Mouse (Mus musculus) hindbrain, embryonic 12.5 days (tissue): ENCODE measurements at regions not wholly inside any gene's neighbourhood (a gene's known extent, or its start where the extent isn't known, plus 50 kb on each side); places are given as distances from the start of the nearest gene placed in this dataset.
"Not testable (repeated sequence)": the region's sequence is repeated elsewhere in the genome, so short reads cannot be mapped to it uniquely, and the experiment has no call there.

ENCODE experiments used
- ATAC-seq: fragments of 200-750 bp; cut with Nextera tagmentation; 2 replicates; pipeline ENCODE4 v1.8.0; 2017; ENCODE audit warnings: moderate TSS enrichment; ENCODE audit not compliant: low FRiP score
- H3K27ac ChIP-seq: fragments of 300-500 bp; sonication (generic); 2 replicates; pipeline ENCODE4 v1.5.1; 2016; ENCODE audit warnings: mild to moderate bottlenecking
- H3K27me3 ChIP-seq: fragments of 300-500 bp; sonication (generic); 2 replicates; pipeline ENCODE4 v1.6.1; 2016; ENCODE audit warnings: mild to moderate bottlenecking
- H3K36me3 ChIP-seq: fragments of 300-500 bp; sonication (generic); 2 replicates; pipeline ENCODE4 v1.6.1; 2016; ENCODE audit warnings: mild to moderate bottlenecking
- H3K4me1 ChIP-seq: fragments of 300-500 bp; sonication (generic); 2 replicates; pipeline ENCODE4 v1.6.1; 2016
- H3K4me2 ChIP-seq: fragments of 300-500 bp; sonication (generic); replicated peaks from 2 replicates; pipeline ENCODE4 v1.6.1; 2016; ENCODE audit warnings: mild to moderate bottlenecking
- H3K4me3 ChIP-seq: fragments of 300-500 bp; sonication (generic); 2 replicates; pipeline ENCODE4 v1.5.1; 2016; ENCODE audit warnings: mild to moderate bottlenecking
- H3K9ac ChIP-seq: fragments of 300-500 bp; sonication (generic); 2 replicates; pipeline ENCODE4 v1.6.1; 2016; ENCODE audit warnings: mild to moderate bottlenecking, moderate library complexity
- H3K9me3 ChIP-seq: fragments of 300-500 bp; sonication (generic); replicated peaks from 2 replicates; pipeline ENCODE4 v1.6.1; 2016; ENCODE audit warnings: mild to moderate bottlenecking
- WGBS: fragments of 180-500 bp; shearing (Covaris S2); methylation state at CpG from one replicate; pipeline ENCODE4 v1.1.7; 2016; 5-methylcytosine and 5-hydroxymethylcytosine counted together

DNA sequence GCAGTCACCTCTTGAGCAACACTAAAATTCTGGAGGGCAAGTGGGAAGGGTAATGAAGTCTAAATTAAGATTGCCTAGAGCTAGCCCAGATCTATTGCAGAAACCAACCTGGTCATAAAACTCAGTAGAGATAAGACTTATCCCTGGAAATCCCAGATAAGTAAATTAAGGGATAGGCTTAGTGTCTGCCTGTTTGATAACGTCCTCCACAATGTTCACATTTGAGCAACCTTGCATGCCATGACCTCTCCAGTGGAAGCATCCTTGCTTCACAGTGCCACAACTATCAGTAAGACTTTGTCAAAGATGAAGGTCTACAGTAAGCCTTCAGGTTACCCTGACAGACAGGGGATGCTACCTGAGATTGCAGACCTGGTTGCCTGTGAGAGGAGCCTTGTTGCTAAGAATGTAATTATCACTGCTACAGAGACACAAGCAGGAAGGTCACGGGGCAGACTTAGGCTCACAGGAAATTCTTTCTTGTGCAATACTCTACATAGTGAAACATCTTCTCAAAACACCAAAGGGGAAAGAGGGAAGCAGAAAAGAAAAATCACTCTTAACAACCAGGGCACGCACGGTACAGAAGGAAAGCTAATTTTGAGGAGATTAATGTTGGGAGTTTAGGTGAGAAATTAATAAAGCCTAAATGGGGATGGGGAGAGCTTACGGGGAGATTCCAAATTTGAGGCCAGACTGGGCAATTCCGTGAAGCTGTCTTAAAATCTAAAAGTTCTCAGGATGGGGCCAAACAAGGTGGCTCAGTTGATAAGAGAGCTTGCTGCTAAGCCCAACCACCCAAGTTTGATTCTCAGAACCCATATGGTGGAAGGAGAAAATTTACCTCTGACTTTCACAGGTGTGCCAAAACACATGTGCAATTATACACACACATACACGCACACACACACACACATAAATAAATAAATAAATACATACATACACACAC is 56.9 kb upstream of the Prdm9 start:
- no peak for ATAC-seq
- Histone ChIP-seq H3K27me3 (no peaks in the 10 kb centered on the region), H3K27ac (no peak overlapping the region), H3K4me2 (no peak overlapping the region), H3K36me3 (no peaks in the 10 kb centered on the region), H3K9ac (no peak overlapping the region), H3K4me1 (no peaks in the 10 kb centered on the region), H3K9me3 (no peaks in the 10 kb centered on the region), H3K4me3 (no peak overlapping the region)
- WGBS = 87% methylated on average over 7 of the region's 7 CpGs

DNA sequence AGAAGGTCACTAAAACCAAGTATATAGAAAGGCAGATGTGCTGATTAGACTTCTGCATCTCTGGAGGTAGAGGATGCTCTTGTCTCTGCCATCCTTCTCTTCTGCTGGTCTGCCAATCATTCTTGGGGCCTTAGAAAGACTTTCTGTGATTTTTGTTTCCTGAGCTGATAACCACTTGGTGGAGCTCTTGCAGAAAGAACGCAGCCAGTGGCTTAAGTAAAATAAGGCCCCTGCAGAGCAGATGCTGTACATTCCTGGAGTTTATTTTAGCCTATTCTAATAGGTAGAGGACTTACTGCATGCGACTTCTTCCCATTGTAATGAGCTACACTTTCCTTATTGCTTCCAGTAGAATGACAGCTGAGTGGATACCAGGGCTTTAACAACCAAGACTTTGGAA is 58.8 kb upstream of the Prdm9 start:
- ATAC-seq = no peak
- H3K27ac ChIP-seq = no peak overlapping the region
- WGBS = 9% methylated on average over 2 of the region's 2 CpGs
- H3K36me3 ChIP-seq = no peaks in the 10 kb centered on the region
- H3K4me2 ChIP-seq = no peak overlapping the region
- no peaks in the 10 kb centered on the region for H3K27me3 ChIP-seq
- H3K9ac ChIP-seq = no peak overlapping the region
- no peak overlapping the region for H3K4me3 ChIP-seq
- H3K4me1 ChIP-seq = no peaks in the 10 kb centered on the region
- no peaks in the 10 kb centered on the region for H3K9me3 ChIP-seq

- Histone ChIP-seq H3K36me3 (no peaks in the 10 kb centered on the region), H3K9me3 (0 out of 2 replicates have a peak, but pooled peaks cover 9% of the 10 kb centered on the region), H3K4me1 (no peaks in the 10 kb centered on the region), H3K4me3 (no peak overlapping the region), H3K4me2 (no peak overlapping the region), H3K9ac (no peak overlapping the region), H3K27ac (no peak overlapping the region), H3K27me3 (no peaks in the 10 kb centered on the region)
- 76% methylated on average over 5 of the region's 5 CpGs for WGBS
- no peak for ATAC-seq
Observed at GRCm38 (mm10) chr17:15630792-15631191, 66.6 kb upstream of the Prdm9 start.

- no peaks in the 10 kb centered on the region for H3K36me3 ChIP-seq
- H3K4me1 ChIP-seq = no peaks in the 10 kb centered on the region
- WGBS = 20% methylated on average over 11 of the region's 11 CpGs
- ATAC-seq = no peak
- H3K27me3 ChIP-seq = no peaks in the 10 kb centered on the region
- no peak overlapping the region for H3K9ac ChIP-seq
- no peak overlapping the region for H3K27ac ChIP-seq
- H3K4me2 ChIP-seq = peak overlapping the region; percentile 36
- 0 out of 2 replicates have a peak, but pooled peaks cover 9% of the 10 kb centered on the region for H3K9me3 ChIP-seq
- H3K4me3 ChIP-seq = no peak overlapping the region
Observed at GRCm38 (mm10) chr17:15631626-15632025, 67.5 kb upstream of the Prdm9 start.

- no peak overlapping the region for H3K27ac ChIP-seq
- H3K4me2 ChIP-seq = peak overlapping the region; percentile 36; the same call in 1 of the 2 replicates
- no peaks in the 10 kb centered on the region for H3K27me3 ChIP-seq
- WGBS = 43% methylated on average over 1 of the region's 1 CpGs
- no peaks in the 10 kb centered on the region for H3K4me1 ChIP-seq
- H3K36me3 ChIP-seq = no peaks in the 10 kb centered on the region
- H3K9ac ChIP-seq = no peak overlapping the region
- H3K4me3 ChIP-seq = no peak overlapping the region
- ATAC-seq = no peak
- 0 out of 2 replicates have a peak, but pooled peaks cover 9% of the 10 kb centered on the region for H3K9me3 ChIP-seq
Observed at GRCm38 (mm10) chr17:15632090-15632489, 67.9 kb upstream of the Prdm9 start.

GRCm38 (mm10) chr17:15639111-15639865 is 65.5 kb upstream of the Chd1 start:
- 71% methylated on average over 12 of the region's 12 CpGs for WGBS
- H3K4me3 ChIP-seq, H3K27me3 ChIP-seq, H3K9me3 ChIP-seq, ATAC-seq, H3K4me1 ChIP-seq, H3K36me3 ChIP-seq, H3K9ac ChIP-seq, H3K4me2 ChIP-seq, H3K27ac ChIP-seq: not testable (repeated sequence)

DNA sequence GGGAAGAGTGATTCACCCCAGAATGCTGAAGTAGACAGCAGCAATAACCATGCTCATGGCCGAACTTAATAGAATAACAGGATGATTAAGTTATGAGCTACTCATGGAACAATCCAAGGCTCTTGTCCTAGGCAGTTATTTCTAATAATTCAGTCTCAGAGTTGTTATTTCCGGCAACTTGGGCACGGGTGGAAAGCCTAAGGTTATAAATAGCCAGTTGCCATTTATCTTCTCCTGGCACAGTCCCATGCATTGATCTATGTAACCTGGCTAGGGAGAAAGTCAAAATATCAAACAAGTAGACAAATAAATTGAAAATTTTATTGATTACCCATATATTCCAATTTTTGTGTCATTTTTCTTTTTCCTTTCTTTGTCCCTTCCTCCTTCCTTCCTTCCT is 64.0 kb upstream of the Chd1 start:
- ATAC-seq = no peak
- Histone ChIP-seq H3K9me3 (no peaks in the 10 kb centered on the region), H3K4me1 (no peaks in the 10 kb centered on the region), H3K36me3 (no peaks in the 10 kb centered on the region), H3K9ac (no peak overlapping the region), H3K27me3 (no peaks in the 10 kb centered on the region), H3K4me3 (no peak overlapping the region), H3K4me2 (no peak overlapping the region), H3K27ac (no peak overlapping the region)
- whole genome bisulfite sequencing = 90% methylated on average over 3 of the region's 3 CpGs

GRCm38 (mm10) chr17:15641764-15642163 is 63.0 kb upstream of the Chd1 start:
- H3K4me3 ChIP-seq = no peak overlapping the region
- H3K4me1 ChIP-seq = no peaks in the 10 kb centered on the region
- no peak overlapping the region for H3K27ac ChIP-seq
- no peak for ATAC-seq
- no peak overlapping the region for H3K9ac ChIP-seq
- no peak overlapping the region for H3K4me2 ChIP-seq
- WGBS = 83% methylated on average over 3 of the region's 3 CpGs
- H3K9me3 ChIP-seq = no peaks in the 10 kb centered on the region
- no peaks in the 10 kb centered on the region for H3K27me3 ChIP-seq
- no peaks in the 10 kb centered on the region for H3K36me3 ChIP-seq

DNA sequence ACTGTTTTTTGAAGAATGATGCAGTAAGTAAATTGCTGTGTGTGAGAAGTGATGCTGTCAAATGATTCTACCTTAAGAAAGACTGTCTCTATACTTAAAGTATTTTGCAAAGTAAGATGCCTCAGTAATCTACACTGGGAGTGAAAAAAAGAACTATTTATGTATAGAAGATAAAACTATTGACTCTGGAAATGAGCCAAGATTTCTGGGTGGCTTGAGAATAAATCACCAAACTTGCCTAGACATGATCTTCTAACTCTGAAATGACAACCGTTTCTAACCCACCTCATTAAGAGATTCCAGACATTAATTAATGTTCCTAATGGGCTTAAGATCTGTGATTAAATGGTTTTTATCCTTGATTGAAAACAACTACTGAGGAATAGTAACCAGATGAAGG is 58.0 kb upstream of the Chd1 start:
- H3K27me3 ChIP-seq = no peaks in the 10 kb centered on the region
- H3K9ac ChIP-seq = no peak overlapping the region
- H3K36me3 ChIP-seq = no peaks in the 10 kb centered on the region
- no peaks in the 10 kb centered on the region for H3K4me1 ChIP-seq
- 59% methylated on average over 1 of the region's 1 CpGs for WGBS
- ATAC-seq = no peak
- H3K9me3 ChIP-seq = no peaks in the 10 kb centered on the region
- H3K4me2 ChIP-seq = no peak overlapping the region
- no peak overlapping the region for H3K27ac ChIP-seq
- H3K4me3 ChIP-seq = no peak overlapping the region

DNA sequence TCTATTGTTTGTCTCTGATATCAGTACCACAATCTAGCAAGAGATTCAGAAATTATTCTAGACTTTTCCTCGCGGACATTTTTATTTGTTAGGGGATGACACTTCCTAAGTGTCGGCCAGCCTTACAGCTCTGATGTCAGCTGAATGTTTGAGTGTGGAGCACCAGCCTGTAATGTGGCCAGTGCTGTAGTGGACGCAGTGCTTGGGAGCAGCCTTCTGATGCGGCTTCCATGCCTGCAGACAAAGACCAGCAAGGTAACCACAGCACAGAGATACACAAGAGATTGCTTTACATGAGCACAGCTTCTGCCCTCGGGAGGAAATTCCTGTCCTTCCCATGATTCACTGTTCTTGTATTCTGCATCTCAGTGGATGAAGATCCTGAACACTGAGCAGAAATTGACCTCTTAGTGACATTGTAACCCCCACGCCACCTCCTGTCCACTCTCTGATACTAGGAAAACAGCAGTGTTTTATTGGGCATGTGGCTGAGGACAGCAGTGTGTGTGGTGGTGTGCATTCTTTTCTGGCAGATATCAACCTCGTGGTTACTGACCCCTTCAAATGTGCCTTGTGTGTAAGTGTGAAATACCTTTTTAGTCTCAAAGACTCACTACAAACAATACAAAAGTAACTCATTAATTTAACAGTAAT is 54.6 kb upstream of the Chd1 start:
- Histone ChIP-seq H3K4me2 (no peak overlapping the region), H3K27me3 (no peaks in the 10 kb centered on the region), H3K4me3 (no peak overlapping the region), H3K4me1 (no peaks in the 10 kb centered on the region), H3K9me3 (no peaks in the 10 kb centered on the region), H3K27ac (no peak overlapping the region), H3K36me3 (no peaks in the 10 kb centered on the region), H3K9ac (no peak overlapping the region)
- ATAC-seq = no peak
- WGBS = 74% methylated on average over 8 of the region's 8 CpGs

GRCm38 (mm10) chr17:15651869-15652268 is 52.9 kb upstream of the Chd1 start:
- H3K9me3 ChIP-seq = no peaks in the 10 kb centered on the region
- H3K4me1 ChIP-seq = no peaks in the 10 kb centered on the region
- 92% methylated on average over 3 of the region's 3 CpGs for WGBS
- H3K36me3 ChIP-seq = no peaks in the 10 kb centered on the region
- H3K4me2 ChIP-seq = no peak overlapping the region
- H3K27me3 ChIP-seq = no peaks in the 10 kb centered on the region
- H3K27ac ChIP-seq = no peak overlapping the region
- no peak overlapping the region for H3K9ac ChIP-seq
- H3K4me3 ChIP-seq = no peak overlapping the region
- no peak for ATAC-seq
